Mouse (Mus musculus) mesoderm, embryonic 11.5 days (tissue): ENCODE results near the gene Spryd4.
"Not testable (repeated sequence)": the region's sequence is repeated elsewhere in the genome, so short reads cannot be mapped to it uniquely, and the experiment has no call there.

ENCODE experiments used
- DNase-seq: peaks from one replicate; pipeline ENCODE4 v3.0.0-alpha.2; 2012; ENCODE audit warnings: low read depth, low spot score

The Spryd4 gene

GRCm38 (mm10) chr10:128225538-128225937, 13.9 kb upstream of the Spryd4 start, which contains the start of gene Mip:
Gene Mip, plus strand, starts transcription at chr10:128225838.
- no peak for DNase-seq

GRCm38 (mm10) chr10:128225064-128225463, 13.5 kb upstream of the Spryd4 start:
- no peak for DNase-seq

- no peak for DNase-seq
Measured at GRCm38 (mm10) chr10:128221533-128222286, 10.1 kb upstream of the Spryd4 start.

- DNase-seq: no peak
Measured at GRCm38 (mm10) chr10:128218387-128219117, 6.9 kb upstream of the Spryd4 start.

GRCm38 (mm10) chr10:128214981-128215380, 3.4 kb upstream of the Spryd4 start:
- no peak for DNase-seq

GRCm38 (mm10) chr10:128214112-128214511, 2.5 kb upstream of the Spryd4 start:
- DNase-seq: not testable (repeated sequence)

- DNase-seq: peak; percentile 76
Measured at GRCm38 (mm10) chr10:128212871-128213323, 1.3 kb upstream of the Spryd4 start.

GRCm38 (mm10) chr10:128212148-128212547, 541 bp upstream of the Spryd4 start:
- DNase-seq: no peak

- DNase-seq: no peak
Measured at GRCm38 (mm10) chr10:128210954-128211353, 653 bp downstream of the Spryd4 start.

GRCm38 (mm10) chr10:128210131-128210530, 1.5 kb downstream of the Spryd4 start:
- no peak for DNase-seq

- DNase-seq: no peak
Measured at GRCm38 (mm10) chr10:128209311-128210009, 2.1 kb downstream of the Spryd4 start.

GRCm38 (mm10) chr10:128208326-128208725, 3.3 kb downstream of the Spryd4 start:
- no peak for DNase-seq

GRCm38 (mm10) chr10:128204941-128205340, 6.7 kb downstream of the Spryd4 start:
- DNase-seq: no peak

GRCm38 (mm10) chr10:128201856-128202255, 9.8 kb downstream of the Spryd4 start:
- no peak for DNase-seq

- DNase-seq: no peak
Measured at GRCm38 (mm10) chr10:128194551-128195461, 16.8 kb downstream of the Spryd4 start.

- DNase-seq: peak; percentile 96
Measured at GRCm38 (mm10) chr10:128194024-128194550, 17.5 kb downstream of the Spryd4 start, which contains the start of gene Gls2. Gene Gls2, plus strand, starts transcription at chr10:128194457.

GRCm38 (mm10) chr10:128193113-128193512, 18.5 kb downstream of the Spryd4 start:
- DNase-seq: no peak

- not testable (repeated sequence) for DNase-seq
Measured at GRCm38 (mm10) chr10:128192030-128192766, 19.4 kb downstream of the Spryd4 start.

- no peak for DNase-seq
Measured at GRCm38 (mm10) chr10:128191472-128191871, 20.1 kb downstream of the Spryd4 start.
